Mouse (Mus musculus) embryonic facial prominence, embryonic 13.5 days (tissue): ENCODE measurements around the gene Sgcd. TPM values are rescaled to one million over a fixed set of nuclear protein-coding genes. Genes with fewer than 3 reads are reported as not detected.

Source experiments
- ATAC-seq: fragments of 200-750 bp; cut with Nextera tagmentation; 2 replicates; pipeline ENCODE4 v1.8.0; 2017; ENCODE audit warnings: low read depth; ENCODE audit not compliant: insufficient number of reproducible peaks, insufficient read depth, low FRiP score, low TSS enrichment
- H3K27ac ChIP-seq: fragments of 300-500 bp; sonication (generic); 2 replicates; pipeline ENCODE4 v1.5.1; 2015; ENCODE audit warnings: moderate library complexity, mild to moderate bottlenecking, inconsistent platforms
- H3K27me3 ChIP-seq: fragments of 300-500 bp; sonication (generic); 2 replicates; pipeline ENCODE4 v1.6.1; 2015; ENCODE audit warnings: mild to moderate bottlenecking, inconsistent platforms
- H3K36me3 ChIP-seq: fragments of 300-500 bp; sonication (generic); 2 replicates; pipeline ENCODE4 v1.6.1; 2015; ENCODE audit warnings: mild to moderate bottlenecking, inconsistent platforms
- H3K4me1 ChIP-seq: fragments of 300-500 bp; sonication (generic); 2 replicates; pipeline ENCODE4 v1.6.1; 2015; ENCODE audit warnings: inconsistent platforms
- H3K4me2 ChIP-seq: fragments of 300-500 bp; sonication (generic); 2 replicates; pipeline ENCODE4 v1.6.1; 2015; ENCODE audit warnings: moderate library complexity, mild to moderate bottlenecking, inconsistent platforms
- H3K4me3 ChIP-seq: fragments of 300-500 bp; sonication (generic); 2 replicates; pipeline ENCODE4 v1.5.1; 2015; ENCODE audit warnings: mild to moderate bottlenecking, inconsistent platforms
- H3K9ac ChIP-seq: fragments of 300-500 bp; sonication (generic); 2 replicates; pipeline ENCODE4 v1.6.1; 2015; ENCODE audit warnings: mild to moderate bottlenecking, inconsistent platforms
- H3K9me3 ChIP-seq: fragments of 300-500 bp; sonication (generic); 2 replicates; pipeline ENCODE4 v1.6.1; 2016; ENCODE audit warnings: inconsistent platforms
- WGBS: fragments of 180-500 bp; shearing (Covaris S2); methylation state at CpG from one replicate; pipeline ENCODE4 v1.1.7; 2015; ENCODE audit warnings: mixed read lengths; 5-methylcytosine and 5-hydroxymethylcytosine counted together
- polyA plus RNA-seq: library from polyadenylated mRNA; unstranded; fragments of >200 nt; fragmentation: Nextera tagmentation; extraction: Ambion mirVana; gene quantifications from 2 replicates; pipeline ENCODE4 v1.2.1, GENCODE M21; 2015

Gene Sgcd
- polyA plus RNA-seq, 1 experiment from 2014 or later, result 11.4 TPM

GRCm38 (mm10) chr11:47032318-47032717 is 956.5 kb downstream of the Sgcd start:
- ATAC-seq, result no peak
- Histone ChIP-seq H3K27ac (no peak overlapping the region), H3K9me3 (no peaks in the 10 kb centered on the region), H3K27me3 (no peaks in the 10 kb centered on the region), H3K36me3 (no peaks in the 10 kb centered on the region), H3K9ac (no peak overlapping the region), H3K4me2 (no peak overlapping the region), H3K4me3 (no peak overlapping the region), H3K4me1 (no peaks in the 10 kb centered on the region; the same call in 1 of the 2 replicates)
- whole genome bisulfite sequencing, result 79% methylated on average over 5 of the region's 5 CpGs

DNA sequence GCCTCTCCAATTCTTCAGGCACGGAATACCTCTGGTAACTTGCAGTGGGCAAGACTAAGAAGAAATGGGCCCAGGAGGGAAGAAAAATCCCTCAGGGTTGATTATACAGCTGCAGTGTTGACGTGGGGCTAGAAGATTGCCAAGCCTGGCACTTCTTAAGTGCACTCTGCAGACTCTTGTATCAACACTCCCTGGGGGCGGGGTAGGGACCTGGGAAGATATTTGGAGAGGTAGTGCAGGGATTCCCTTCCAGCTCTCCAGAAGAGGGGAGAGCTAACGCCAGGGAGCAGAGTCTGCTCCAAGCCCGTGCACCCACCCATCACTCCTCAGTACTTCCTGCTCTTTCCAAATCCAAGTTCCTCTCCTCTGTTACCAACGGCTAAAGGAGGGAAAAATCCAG is 967.9 kb downstream of the Sgcd start:
- Histone ChIP-seq H3K9ac (no peak overlapping the region), H3K9me3 (no peaks in the 10 kb centered on the region), H3K36me3 (no peaks in the 10 kb centered on the region), H3K27ac (no peak overlapping the region), H3K27me3 (no peaks in the 10 kb centered on the region), H3K4me1 (no peaks in the 10 kb centered on the region), H3K4me3 (no peak overlapping the region), H3K4me2 (no peak overlapping the region)
- no peak for ATAC-seq
- WGBS, result 40% methylated on average over 6 of the region's 6 CpGs

DNA sequence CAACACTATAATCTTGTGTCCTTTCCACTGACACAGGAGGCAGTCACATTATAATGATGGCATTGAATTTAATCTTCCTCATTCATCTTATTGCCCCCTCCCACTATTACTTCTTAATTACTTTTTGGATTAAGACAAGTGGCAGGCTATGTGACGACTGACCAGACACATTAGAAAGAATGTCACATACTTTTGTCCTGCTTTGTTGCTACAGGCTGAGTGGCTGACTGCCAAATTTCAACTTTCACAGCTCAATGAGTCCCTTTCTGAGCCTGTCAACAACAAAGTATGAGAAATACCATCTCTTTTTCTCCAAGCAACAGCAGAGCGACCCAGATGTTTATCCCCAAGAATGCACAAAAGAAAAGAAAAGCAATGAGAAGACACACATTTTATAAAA is 970.6 kb downstream of the Sgcd start:
- Histone ChIP-seq H3K4me1 (no peaks in the 10 kb centered on the region), H3K4me3 (no peak overlapping the region), H3K4me2 (no peak overlapping the region), H3K27ac (no peak overlapping the region), H3K9me3 (no peaks in the 10 kb centered on the region), H3K9ac (no peak overlapping the region), H3K27me3 (no peaks in the 10 kb centered on the region), H3K36me3 (no peaks in the 10 kb centered on the region)
- no peak for ATAC-seq
- WGBS, result 47% methylated on average over 2 of the region's 2 CpGs

- Histone ChIP-seq H3K9me3 (no peaks in the 10 kb centered on the region), H3K36me3 (no peaks in the 10 kb centered on the region), H3K9ac (no peak overlapping the region), H3K4me2 (no peak overlapping the region), H3K4me1 (no peaks in the 10 kb centered on the region), H3K4me3 (no peak overlapping the region), H3K27ac (no peak overlapping the region), H3K27me3 (no peaks in the 10 kb centered on the region)
- WGBS, result 71% methylated on average over 2 of the region's 2 CpGs
- no peak for ATAC-seq
Measured at GRCm38 (mm10) chr11:47015683-47016082, 973.1 kb downstream of the Sgcd start.

DNA sequence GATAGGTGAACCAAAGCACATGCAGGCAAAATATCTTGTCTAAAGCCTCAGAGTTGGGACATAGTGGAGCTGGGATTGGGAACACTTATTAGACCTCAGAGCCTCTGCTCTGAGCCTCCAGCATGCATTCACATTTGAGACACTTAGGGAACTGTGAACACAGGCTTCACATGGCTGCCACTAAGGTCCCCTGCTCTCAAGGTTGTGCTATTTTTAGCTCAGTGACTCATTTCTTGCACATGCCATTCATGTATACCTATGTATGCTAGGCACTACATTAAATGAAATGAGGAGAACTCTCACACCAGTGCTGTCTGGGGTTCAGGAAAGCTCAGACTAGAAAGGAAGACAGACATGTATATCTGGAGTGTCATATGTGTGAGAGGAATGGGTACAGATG is 974.5 kb downstream of the Sgcd start:
- no peak for ATAC-seq
- no peaks in the 10 kb centered on the region for H3K9me3 ChIP-seq

DNA sequence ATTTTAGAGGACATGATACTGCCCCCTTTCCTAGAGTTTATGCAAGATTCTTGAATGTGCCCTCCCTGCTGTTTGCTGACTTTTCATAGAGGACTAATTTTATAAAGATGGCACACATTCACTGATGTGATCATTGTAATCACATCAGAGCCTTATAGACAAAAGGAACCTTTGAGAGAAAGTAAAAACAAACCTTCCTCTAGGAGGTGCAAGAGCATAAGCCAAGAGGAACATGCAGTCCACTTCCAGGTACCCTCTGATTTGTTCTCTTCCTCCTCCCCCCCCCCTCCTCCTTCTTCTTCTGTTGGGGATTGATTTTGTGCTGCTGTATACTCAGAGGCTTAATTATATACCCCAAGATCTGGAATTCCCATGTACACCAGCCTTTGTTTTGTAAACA is 978.6 kb downstream of the Sgcd start:
- H3K27me3 ChIP-seq, result no peaks in the 10 kb centered on the region
- H3K4me1 ChIP-seq, result no peaks in the 10 kb centered on the region
- no peak for ATAC-seq
- H3K36me3 ChIP-seq, result no peaks in the 10 kb centered on the region
- H3K27ac ChIP-seq, result no peak overlapping the region
- no peaks in the 10 kb centered on the region for H3K9me3 ChIP-seq
- no peak overlapping the region for H3K4me3 ChIP-seq
- no peak overlapping the region for H3K4me2 ChIP-seq
- no peak overlapping the region for H3K9ac ChIP-seq

More for the DNA sequence above, 974.5 kb downstream of the Sgcd start:
- Histone ChIP-seq H3K9ac (no peak overlapping the region), H3K4me3 (no peak overlapping the region), H3K4me1 (no peaks in the 10 kb centered on the region), H3K27me3 (no peaks in the 10 kb centered on the region), H3K4me2 (no peak overlapping the region), H3K36me3 (no peaks in the 10 kb centered on the region), H3K27ac (no peak overlapping the region)

- Histone ChIP-seq H3K4me1 (no peaks in the 10 kb centered on the region), H3K27ac (no peak overlapping the region), H3K4me3 (no peak overlapping the region), H3K27me3 (no peaks in the 10 kb centered on the region), H3K9ac (no peak overlapping the region), H3K4me2 (no peak overlapping the region), H3K9me3 (no peaks in the 10 kb centered on the region), H3K36me3 (no peaks in the 10 kb centered on the region)
- WGBS, result 65% methylated on average over 1 of the region's 1 CpGs
- ATAC-seq, result no peak
Measured at GRCm38 (mm10) chr11:47005301-47005875, 983.4 kb downstream of the Sgcd start.

DNA sequence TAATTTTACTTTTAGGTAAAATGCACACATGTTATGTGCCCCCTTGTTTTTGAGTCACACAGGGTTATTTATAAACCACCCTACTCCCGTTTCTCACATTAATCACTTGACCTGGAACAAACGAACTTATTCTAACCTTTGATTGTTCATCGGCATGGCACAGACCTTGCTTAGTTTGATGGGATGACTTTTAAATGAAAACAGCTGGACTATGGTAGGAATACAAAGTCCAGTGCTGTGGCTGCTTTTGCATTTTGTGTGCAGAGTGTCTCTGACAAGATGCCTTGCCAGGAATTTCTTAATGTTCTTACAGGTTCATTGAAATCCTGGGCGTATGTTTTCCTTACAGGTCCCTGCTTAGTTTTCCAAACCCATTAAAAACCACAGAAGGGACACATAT is 1049.5 kb downstream of the Sgcd start:
- no peak overlapping the region for H3K9ac ChIP-seq
- no peaks in the 10 kb centered on the region for H3K27me3 ChIP-seq
- H3K4me2 ChIP-seq, result no peak overlapping the region
- no peak overlapping the region for H3K4me3 ChIP-seq
- 30% methylated on average over 4 of the region's 4 CpGs for WGBS
- H3K4me1 ChIP-seq, result no peaks in the 10 kb centered on the region
- no peak overlapping the region for H3K27ac ChIP-seq
- H3K9me3 ChIP-seq, result no peaks in the 10 kb centered on the region
- ATAC-seq, result no peak
- H3K36me3 ChIP-seq, result no peaks in the 10 kb centered on the region

DNA sequence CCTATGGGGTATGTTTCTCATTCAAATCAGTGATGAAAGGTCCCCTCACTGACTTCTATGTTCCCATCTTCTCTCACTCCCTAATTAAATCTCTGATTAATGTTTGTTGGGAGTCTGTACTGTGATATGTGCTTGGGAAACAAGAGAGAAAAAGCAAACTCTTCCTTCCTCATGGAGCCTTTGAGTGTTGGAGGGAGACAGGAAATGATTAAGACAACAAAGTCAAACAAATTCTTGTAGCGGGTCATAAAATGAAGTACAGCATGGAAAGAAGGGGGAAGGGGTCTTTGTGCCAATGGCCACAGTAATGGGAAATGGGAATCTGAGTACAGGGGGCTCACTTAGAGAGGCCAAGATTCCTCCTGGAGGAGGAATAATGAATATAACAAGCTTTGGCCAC is 1063.8 kb downstream of the Sgcd start:
- H3K9me3 ChIP-seq, result no peaks in the 10 kb centered on the region
- H3K27me3 ChIP-seq, result no peaks in the 10 kb centered on the region
- H3K4me3 ChIP-seq, result no peak overlapping the region
- H3K9ac ChIP-seq, result no peak overlapping the region
- no peak overlapping the region for H3K4me2 ChIP-seq
- 72% methylated on average over 1 of the region's 1 CpGs for WGBS
- H3K36me3 ChIP-seq, result no peaks in the 10 kb centered on the region
- no peak overlapping the region for H3K27ac ChIP-seq
- ATAC-seq, result no peak
- no peaks in the 10 kb centered on the region for H3K4me1 ChIP-seq

DNA sequence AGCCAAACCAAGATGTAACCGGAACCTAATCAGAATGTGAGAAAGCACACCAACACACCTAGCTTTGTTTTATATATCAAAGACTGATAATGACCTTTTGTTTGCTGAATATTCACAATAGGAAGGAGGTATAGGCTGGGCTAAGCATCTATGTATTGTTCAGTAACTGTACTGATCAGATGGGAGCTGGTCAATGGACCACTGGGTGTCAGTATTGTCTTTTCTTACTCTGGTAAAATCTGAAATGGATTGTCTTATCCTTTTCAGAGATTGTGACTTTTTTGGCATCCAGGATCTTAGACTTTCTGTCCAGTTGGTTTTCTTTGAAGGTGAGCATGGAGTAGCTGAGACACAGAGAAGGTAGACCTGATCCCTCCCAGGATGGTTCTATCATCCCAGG is 1068.5 kb downstream of the Sgcd start:
- H3K4me3 ChIP-seq, result no peak overlapping the region
- no peaks in the 10 kb centered on the region for H3K4me1 ChIP-seq
- H3K27ac ChIP-seq, result no peak overlapping the region
- no peaks in the 10 kb centered on the region for H3K27me3 ChIP-seq
- no peak overlapping the region for H3K9ac ChIP-seq
- WGBS, result 88% methylated on average over 1 of the region's 1 CpGs
- no peak for ATAC-seq
- no peaks in the 10 kb centered on the region for H3K36me3 ChIP-seq
- H3K9me3 ChIP-seq, result no peaks in the 10 kb centered on the region
- no peak overlapping the region for H3K4me2 ChIP-seq

DNA sequence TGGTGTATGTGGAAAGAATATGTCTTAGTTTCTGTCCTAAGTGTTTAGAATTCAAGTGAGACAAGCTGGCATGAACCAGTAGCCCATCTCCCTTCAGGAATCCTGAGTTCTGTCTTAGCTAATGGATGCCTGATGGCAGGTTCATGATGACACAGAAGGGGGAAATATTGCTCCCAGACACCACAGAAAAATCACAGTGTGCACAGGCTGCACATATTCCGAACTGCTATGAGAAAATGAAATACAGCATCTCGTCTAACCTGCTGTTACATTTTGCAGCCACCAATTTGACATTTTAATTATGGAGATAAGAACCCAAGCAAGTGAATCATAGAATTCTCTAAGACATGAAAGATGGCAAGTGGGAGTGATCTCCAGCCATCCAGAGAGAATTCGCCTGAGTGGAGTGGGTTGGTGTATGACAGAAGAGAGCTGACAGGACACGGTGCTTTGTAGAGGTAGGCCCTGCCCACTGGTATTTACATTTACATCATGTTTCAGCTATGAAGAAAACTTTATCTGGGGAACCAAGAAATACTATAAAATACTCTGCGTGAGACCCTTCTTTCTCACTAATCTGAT is 1076.0 kb downstream of the Sgcd start:
- Histone ChIP-seq H3K9ac (no peak overlapping the region), H3K27me3 (no peaks in the 10 kb centered on the region), H3K4me2 (no peak overlapping the region), H3K4me1 (no peaks in the 10 kb centered on the region), H3K27ac (no peak overlapping the region), H3K9me3 (no peaks in the 10 kb centered on the region), H3K4me3 (no peak overlapping the region), H3K36me3 (no peaks in the 10 kb centered on the region)
- ATAC-seq, result no peak
- 75% methylated on average over 5 of the region's 5 CpGs for WGBS

DNA sequence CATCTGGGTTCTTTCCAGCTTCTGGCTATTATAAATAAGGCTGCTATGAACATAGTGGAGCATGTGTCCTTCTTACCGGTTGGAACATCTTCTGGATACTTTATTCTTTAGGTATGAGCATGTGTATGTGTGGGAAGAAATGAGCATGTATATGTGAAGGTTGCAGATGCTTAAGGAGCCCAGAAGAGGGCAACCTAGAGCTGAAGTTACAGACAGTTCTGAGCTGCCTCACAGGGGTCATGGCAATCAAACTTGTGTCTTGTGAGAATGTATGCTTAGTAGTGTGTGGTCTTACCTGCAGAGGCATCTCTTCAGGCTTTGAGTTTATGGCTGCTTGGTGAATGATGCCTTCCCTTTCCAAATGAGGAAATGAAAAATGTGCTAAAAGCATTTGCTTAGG is 1084.5 kb downstream of the Sgcd start:
- Histone ChIP-seq H3K9ac (no peak overlapping the region), H3K27ac (no peak overlapping the region), H3K9me3 (no peaks in the 10 kb centered on the region), H3K4me3 (no peak overlapping the region), H3K27me3 (no peaks in the 10 kb centered on the region), H3K36me3 (no peaks in the 10 kb centered on the region), H3K4me1 (no peaks in the 10 kb centered on the region), H3K4me2 (no peak overlapping the region)
- WGBS, result 84% methylated on average over 1 of the region's 1 CpGs
- ATAC-seq, result no peak
